Mouse (Mus musculus) monocyte, adult 5-6 weeks (primary cell): Measurements from ENCODE around the gene Camta1. TPM values are rescaled to one million over a fixed set of nuclear protein-coding genes. Genes with fewer than 3 reads are reported as not detected.

Source experiments
- ATAC-seq: fragments of 153-309, 156-312 bp; replicated peaks from 2 replicates; pipeline ENCODE4 v1.8.0; 2017; ENCODE audit warnings: mild to moderate bottlenecking; ENCODE audit not compliant: low TSS enrichment, insufficient number of reproducible peaks, severe bottlenecking, poor library complexity, low FRiP score
- total RNA-seq: library from RNA; stranded (forward); fragments of 200-1000, 200-491, 200-594 nt; gene quantifications from 3 replicates; pipeline ENCODE4 v1.2.3, GENCODE M21; 2017

Gene Camta1
- total RNA-seq, 1 experiment from 2014 or later: 22.1 TPM

GRCm38 (mm10) chr4:151401685-151402397, 459.8 kb downstream of the Camta1 start:
- no peak for ATAC-seq

DNA sequence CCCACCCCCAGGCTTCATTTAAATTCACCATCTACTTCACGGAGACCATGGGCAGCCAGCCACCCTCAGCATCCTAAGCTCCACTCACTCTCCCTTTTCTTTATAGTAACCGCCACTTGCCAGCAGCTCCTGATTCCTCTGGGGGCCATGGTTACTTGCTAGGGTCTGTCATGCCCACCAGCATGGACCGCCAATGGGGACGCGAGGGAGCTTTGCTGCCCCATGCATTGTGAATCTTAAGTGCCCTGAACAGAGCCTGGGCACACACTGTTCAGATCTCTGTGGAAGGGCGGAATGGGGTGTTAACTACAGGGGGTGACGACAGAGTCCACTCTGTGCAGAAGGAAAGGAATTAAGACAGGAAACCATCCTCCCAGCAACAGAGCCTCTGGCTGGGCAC, 465.1 kb downstream of the Camta1 start:
- ATAC-seq: no peak

GRCm38 (mm10) chr4:151389345-151389744, 472.3 kb downstream of the Camta1 start:
- ATAC-seq: no peak

DNA sequence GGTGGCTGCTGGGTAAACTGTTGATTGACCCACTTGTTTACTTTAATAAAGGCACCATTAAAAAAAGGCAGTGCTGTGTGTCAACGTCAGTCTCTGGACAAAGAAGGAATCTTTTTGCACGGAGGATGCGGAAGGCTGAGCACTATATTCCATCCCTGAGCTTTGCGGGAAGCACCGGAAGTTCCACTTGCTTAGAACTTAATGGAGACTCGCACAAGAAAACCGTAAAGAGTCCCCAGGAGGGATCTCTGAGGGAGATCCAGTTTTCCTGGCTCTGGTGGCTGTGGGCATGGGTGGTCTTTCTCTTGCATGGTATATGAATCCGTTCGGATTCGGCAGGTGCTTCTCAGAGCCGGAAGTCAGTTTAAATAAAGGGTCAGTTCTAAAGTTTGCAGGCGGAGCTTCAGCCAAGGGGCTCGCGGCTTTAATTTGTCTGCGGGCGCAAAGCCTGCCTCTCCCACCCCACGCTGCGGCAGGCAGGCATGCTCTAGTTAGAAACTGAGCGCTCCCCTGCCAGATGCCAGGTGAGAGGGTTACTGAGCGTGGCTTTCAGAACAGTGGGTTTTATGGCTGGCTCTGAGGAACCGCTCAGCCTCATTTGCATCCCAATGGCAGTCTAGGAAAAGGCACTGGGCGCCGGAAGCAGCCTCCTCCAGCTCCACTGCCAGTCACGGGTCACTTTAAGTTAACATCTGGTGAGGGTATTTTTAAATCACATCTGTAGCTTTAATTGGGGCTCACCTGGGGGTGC, 474.8 kb downstream of the Camta1 start:
- no peak for ATAC-seq

DNA sequence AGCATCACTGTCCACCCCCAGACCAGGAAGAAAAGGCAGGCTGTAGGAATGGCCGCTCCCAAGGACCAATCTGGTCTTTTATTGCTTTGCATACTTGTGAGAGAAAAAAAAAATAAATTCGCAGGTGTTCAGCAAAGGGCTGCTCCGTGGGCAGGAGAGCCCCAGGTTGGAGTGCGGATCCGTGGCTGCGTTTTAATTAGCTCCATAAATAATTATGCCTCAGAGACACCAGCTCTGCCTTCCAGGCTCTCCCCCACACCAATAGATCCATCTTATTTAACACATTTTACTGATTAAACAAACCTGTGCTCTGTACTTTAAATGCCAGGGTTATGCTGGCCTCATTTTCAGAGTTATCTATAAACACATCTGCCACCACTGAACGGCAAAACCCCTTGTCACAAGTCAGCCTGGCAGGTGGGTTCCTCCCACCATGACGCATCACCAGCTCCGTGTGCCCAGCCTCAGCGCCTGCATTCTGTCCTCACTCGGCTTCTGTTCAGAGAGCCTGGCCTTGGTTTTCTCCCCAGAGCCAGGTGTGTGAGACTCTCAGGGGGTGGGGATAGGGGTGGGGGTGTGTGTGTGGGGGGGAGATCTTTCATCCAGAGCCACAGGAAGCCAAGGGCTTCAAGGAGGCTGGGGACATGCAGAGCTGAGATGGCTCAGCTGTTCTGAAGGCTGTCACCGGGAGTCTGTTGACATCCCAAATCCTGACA, 475.5 kb downstream of the Camta1 start:
- ATAC-seq: no peak

DNA sequence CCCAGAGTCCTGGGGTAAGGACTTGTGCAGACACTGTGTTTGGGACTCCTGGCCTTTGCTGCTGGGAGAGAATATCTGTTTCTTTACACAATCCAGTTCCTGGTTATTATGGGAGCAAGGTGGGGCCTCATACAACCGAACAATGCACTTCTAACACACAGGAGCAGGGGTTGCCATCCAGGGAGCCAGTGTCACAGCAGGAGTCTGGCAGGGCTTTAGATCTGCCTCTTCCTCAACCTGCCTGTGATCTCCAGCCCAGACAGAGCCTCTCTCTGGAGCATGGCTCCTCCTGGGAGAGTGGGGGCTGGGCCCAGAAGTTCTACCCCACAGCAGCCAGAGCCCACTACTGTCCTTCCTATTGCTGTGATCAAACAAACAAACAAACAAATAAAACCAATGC, 483.9 kb downstream of the Camta1 start:
- no peak for ATAC-seq

GRCm38 (mm10) chr4:151376234-151376633, 485.4 kb downstream of the Camta1 start:
- ATAC-seq: no peak

GRCm38 (mm10) chr4:151372855-151373566, 488.7 kb downstream of the Camta1 start:
- ATAC-seq: no peak

DNA sequence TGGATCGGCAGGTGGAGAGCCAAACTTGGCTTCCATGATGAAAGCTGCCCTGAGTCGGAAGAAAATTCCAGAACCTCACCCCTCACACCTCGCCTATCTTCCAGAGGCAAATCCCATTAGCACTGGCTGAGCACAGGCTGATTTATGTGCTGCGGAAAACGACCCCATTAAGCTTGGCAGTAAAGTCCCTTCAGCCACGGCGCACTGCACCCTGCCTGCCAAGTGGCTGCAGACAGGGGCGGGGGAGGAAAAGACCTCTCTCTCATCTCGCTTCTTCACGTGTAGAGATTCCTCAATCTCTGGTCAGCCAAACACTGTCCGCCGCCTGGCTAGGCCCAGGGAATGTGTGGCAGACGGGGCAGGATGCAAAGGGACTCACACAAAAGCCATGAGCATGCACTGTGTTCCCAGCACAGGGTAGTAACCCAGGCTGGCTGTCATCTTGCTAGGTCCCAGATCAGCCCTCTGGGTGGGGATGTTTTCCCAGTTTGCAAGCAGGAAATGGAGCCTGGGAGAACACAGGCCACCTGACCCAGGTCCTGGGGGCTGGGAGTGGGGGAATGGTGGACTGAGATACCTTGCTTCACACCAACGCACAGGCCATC, 494.6 kb downstream of the Camta1 start:
- ATAC-seq: no peak

- no peak for ATAC-seq
Measured at GRCm38 (mm10) chr4:151360976-151361673, 500.6 kb downstream of the Camta1 start.

DNA sequence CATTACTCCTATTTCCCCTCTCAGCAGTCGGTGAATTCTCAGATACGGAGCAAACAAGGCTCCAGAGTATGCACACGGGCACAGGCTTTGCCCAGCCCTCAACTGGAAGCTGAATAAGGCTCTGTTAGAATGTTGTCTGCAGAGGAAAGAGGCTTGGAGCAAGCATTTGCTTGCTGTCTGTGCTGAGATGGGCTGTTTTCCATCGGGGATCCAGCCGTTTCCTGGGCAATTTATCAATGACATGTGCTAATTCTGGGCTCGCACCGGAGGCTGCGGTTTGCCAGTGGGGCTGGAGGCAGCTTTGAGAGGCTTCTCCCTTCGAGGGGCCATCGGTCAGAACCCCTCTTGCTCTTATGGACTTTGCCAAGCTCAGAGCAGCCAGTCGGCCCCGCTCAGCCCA, 506.2 kb downstream of the Camta1 start:
- no peak for ATAC-seq

DNA sequence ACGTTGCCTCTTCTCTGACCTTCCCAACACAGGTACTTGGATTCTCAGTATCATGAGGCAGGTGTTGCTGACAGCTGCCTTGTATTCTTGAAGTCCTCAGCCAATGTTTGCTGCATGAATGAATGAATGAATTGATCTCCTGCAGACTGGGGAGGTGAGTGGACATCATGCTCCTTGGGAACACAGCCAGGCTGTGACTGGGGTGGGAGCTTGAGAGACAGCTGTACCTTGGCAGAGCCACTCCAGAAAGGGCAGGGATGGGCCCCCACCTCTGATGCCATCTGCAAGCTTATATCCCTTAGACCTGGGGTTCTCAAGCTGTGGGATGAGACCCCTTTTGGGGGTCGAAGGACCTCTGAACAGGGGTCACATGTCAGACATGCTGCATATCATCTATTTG, 508.9 kb downstream of the Camta1 start:
- no peak for ATAC-seq

DNA sequence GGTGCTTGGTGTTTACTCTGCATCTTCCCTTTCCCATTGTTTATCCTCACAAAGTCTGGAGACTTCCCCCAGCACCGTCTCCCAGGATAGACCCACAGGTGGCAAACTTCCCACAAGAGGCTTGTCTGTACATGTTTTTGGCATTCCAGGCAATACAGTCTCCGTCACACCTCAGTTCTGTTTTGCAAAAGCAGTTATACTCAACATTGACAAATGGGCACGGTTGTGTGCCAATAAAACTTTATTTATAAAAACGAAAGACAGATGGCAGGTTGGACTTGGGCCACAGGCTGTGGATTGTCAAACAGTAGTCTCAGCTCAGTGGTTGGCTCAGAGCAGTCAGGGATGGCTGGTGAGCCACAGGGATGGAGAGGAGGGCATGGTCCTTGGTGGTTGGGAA, 509.4 kb downstream of the Camta1 start:
- ATAC-seq: no peak

- ATAC-seq: no peak
Measured at GRCm38 (mm10) chr4:151351757-151352156, 509.9 kb downstream of the Camta1 start.

DNA sequence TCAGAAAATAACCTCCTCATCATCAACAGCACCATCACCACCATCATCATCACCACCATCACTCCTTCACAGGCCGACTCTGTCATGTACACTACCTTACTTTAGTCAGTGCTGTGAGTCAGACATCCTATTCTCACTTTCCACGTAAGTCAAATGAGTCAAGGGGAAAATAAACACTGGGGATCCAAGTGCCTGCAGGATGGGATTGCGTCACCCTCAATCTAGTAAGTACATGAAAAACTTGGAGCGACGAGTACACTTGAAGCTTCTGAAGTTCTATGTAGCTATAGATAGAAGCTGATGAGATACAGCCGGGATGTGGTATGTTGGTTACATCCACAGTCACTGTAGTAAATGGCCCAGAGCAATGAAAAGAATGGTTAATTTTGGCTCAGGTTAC, 514.1 kb downstream of the Camta1 start:
- ATAC-seq: no peak

- ATAC-seq: no peak
Measured at GRCm38 (mm10) chr4:151346673-151347072, 515.0 kb downstream of the Camta1 start.

DNA sequence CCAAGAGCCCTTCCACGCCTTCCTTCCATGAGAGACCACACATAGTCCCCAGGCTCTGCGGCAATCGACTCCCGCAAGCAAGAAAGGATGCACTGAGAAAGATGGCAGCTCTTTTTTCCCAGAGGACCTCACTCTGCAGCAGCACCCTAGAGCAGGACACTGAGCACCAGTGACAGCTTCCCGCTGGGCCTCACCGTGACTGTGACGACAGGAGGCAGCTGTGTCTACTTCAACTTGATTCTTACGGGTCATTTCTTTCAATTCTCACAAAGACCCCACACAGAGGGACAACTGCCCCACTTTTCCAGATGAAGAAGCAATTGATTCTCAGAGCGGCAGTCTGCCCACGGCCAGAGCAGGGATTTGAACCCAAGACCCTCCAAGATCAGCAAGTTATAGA, 516.9 kb downstream of the Camta1 start:
- no peak for ATAC-seq

DNA sequence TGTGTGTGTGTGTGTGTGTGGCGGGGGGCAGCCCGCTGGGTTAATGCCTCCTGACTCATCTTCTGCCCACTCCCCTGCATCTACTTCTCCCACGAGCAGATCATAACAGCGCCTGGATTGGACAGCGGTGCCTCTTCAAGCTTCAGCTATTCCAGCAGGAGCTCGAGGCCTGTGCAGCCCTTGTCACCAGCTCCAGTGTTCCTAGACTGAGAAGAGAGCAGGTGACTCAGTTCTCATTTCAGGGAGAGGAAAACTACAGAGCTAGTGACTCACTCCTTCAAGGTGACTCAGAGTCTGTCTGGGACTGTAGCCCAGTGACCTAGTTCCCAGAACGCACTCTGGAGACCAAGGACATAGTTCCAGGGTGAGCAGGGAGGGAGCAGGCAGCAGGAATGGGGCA, 522.3 kb downstream of the Camta1 start:
- no peak for ATAC-seq
